Mouse (Mus musculus): ENCODE measurements at regions not wholly inside any gene's neighbourhood (a gene's known extent, or its start where the extent isn't known, plus 50 kb on each side); places are given as distances from the start of the nearest gene placed in this dataset.

DNA sequence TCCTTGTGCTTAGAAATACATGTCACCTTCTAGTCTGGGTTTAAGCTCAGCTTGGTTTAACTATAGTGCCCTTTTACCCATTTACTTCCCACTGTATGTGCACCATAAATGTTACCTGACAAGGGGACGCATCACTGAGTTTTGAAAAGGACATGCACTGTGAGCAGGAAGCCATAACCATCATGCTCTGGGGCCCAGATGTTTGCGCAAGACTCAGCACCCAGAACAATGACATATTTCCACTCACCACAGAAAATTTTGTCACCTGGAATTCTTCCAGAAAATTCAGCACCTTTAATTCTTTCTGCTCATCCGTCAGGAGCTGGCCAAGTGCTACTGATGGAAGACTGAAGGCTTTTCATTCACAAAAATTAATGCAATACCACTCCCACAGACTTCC, 216.1 kb upstream of the Elac2 start:
- TF ChIP-seq GATA1 (IDR thresholded peaks at IDR 0.05; ENCODE audit: borderline replicate concordance, low read length) (no peak), FLI1 (IDR thresholded peaks at IDR 0.05; ENCODE audit: low read length) (no peak)
